Mouse (Mus musculus) adrenal gland, adult (tissue): ENCODE results near the gene Ndufb11.

Source experiments
- DNase-seq, 2 experiments: peaks; one replicate each; pipeline ENCODE4 v3.0.0; 2022 to 2023; ENCODE audit warnings: low spot score in 1 of 2; ENCODE audit not compliant: inconsistent age in 2 of 2

Gene Ndufb11

DNA sequence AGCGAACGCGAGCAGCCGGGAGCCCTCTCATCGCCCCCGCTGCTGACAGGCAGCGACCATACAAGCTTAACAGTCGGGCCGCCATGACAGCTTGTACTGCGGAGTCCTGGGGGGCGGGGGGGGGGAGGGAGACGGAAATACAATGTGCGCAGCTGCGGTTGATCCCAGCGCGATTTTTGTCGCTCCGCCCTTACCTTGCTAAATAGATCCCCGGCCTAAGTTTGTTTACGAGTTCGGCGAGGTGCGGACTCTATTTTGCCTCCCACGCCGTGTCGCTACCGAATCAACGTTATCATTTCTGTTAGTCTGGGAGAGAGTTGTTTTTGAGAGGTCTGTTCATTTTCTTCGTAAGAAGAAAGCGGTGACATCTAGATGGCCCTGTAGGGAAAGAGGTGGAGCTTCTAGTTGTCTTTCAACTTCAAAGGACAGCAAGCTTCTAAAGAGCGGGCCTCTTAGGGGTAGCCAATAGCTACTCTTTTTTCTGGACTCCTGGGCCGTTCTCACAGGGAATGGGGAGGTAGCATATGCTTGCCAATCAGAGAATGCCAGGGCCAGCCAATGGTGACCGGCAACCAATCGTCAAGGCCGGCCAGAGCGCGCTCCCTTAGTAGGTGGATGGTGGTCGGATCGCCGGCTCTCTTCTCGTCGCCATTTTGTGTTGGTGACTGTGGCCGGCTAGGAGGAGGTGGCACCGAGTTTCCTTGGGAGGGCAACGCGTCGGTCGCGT is at the start of gene Ndufb11, which contains the start of gene Rbm10:
Ndufb11 (minus strand) TSS at position 444 of the 727 bp plus-strand sequence.
Rbm10 (plus strand) TSS at position 328 of the 727 bp plus-strand sequence.
- peak; percentile 88 to 95 for DNase-seq

DNA sequence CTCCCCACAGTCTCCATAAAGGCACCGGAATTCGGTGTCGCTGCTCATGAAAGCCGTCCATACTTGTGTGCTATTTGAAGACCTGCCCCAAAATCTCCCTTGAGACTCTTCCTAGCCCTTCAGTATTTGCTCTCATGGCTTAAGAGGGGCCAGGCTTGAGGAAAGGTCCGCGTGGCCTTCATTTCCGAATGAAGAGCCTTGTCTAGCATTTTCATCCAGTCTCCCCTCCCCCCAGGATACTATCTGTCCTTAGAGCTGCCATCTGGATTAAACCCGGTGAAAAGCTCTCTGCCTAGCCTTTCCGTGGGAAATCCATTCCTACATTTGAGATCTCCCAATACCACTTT is 46.0 kb upstream of the Ndufb11 start:
- DNase-seq: peak; percentile 23 to 75

DNA sequence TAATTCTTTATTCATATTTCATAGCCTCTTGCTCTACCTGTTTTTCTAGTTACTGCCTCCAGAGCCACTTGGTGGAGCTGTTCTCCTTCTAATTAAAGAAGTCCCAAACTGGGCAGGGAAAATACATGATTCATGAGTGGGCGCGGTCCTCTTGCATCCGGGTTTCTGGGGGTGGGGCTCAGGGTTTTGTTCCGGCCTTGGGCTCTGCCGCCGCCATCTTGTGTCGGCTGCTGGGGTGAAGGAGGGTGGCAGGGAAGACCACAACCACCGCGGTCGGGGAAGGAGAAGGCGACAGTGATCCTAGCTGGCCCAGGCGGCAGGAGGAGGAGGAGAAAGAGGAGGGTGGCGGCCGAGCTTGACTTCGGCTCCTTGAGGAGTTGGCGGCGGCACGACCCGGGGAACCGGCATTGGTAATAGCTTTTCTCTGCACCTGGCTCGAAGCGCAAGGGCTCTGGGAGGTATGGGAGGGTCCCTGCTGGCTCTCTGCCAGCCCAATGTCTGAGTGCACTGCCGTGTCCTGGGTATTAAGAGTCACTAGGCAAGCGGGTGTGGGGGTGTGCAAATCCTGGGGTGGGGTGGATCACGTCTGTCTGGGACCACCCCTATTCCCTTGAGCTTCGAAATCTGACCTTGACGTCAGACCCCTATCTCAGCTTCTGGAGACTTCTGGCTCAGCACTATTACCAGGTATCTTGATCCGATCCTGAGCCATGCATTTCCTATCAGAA is 45.5 kb upstream of the Ndufb11 start:
- peak; percentile 86 to 96 for DNase-seq

DNA sequence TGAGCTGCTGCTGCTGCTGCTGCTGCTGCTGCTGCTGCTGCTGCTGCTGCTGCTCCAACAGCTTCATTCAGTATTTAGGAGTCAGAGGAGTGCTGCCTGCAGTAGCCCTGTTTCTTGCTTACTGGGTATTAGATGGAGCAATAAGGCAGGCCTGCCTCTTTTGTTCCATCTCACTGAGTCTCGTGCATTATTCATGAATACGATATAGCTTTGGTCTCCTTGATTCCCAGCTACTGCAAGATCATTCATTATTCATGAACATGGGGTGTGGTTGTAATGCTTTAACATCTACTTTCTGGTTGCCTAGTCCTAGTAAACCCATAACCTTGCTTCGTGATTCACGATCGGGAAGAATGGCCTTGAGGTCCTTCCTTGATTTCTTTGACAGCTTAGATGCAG is 44.9 kb upstream of the Ndufb11 start:
- no peak for DNase-seq

DNA sequence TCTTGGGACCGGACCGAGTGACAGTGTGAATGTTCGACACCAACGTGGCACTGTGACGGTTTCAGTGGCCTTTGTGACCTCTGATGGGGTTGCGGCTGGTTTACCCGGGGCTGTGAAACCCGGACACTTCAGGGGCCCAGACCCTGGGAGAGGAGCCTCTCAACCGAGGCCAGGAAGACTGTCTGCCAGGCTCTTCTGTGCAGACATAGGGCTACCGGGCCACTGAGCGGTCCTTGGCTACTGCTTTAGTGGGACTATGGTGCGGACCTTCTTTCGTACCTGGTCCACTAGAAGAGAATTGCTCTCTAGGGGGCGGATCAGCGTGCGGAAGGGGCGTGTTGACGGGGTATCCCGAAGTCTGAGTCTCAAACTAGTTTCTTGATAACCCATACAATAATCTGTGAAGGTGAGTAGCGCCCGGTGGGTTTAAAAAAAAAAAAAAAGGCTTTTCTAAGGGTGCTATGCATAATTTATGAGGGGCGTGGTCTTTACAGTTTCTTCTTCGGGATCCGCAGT is 41.5 kb upstream of the Ndufb11 start:
- peak in 1 of 2 experiments; percentile 29 for DNase-seq

DNA sequence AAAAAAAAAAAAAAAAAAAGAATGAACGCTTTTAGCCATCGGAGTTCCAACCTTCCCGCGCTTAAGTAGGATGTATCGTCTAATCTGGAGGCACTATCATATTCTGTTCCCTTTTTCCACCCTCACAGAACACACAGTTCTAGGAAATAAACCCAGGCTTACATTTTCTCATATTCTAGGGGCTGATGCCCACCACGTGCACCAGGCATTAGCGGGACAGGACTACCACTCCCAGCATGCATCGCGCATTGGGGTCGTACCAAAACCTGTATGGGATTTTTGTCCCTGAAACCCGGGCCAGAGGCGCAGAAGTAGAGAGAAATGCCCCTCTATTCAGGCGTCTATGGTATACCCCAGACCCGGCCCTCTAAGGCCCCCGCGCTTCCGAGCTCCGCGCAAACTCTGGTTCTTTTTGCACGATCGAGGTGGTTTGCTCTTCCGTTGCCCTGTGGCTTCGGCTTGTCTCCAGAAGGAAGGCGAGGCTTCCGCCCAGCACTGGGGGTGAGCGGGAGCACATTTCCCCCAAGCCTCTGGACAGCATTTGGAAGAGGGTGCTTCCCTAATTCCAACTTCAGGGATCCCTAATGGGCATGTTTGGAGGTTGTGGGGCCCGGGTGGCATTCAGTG is 40.7 kb upstream of the Ndufb11 start, which contains the start of gene Uba1:
Uba1 (plus strand) TSS at position 301 of the 627 bp plus-strand sequence.
- DNase-seq: peak; percentile 74 to 88

DNA sequence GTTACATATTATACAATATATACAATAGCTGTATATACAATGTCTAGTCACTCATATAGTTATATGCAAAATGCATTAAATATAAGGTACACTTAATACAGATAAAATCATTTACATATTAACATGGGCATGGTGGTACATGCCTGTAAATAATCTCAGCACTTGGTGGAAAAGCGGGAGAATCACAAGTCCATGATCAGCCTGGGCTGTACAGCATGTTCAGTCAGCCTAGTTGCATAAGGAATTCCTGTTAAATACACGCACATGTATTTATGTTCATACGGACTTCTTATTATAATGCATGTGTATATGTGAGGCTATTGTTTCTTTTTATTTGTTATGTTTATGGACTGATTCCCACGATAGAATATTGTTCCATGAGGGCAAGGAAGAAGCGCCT is 40.2 kb upstream of the Ndufb11 start:
- no peak for DNase-seq

DNA sequence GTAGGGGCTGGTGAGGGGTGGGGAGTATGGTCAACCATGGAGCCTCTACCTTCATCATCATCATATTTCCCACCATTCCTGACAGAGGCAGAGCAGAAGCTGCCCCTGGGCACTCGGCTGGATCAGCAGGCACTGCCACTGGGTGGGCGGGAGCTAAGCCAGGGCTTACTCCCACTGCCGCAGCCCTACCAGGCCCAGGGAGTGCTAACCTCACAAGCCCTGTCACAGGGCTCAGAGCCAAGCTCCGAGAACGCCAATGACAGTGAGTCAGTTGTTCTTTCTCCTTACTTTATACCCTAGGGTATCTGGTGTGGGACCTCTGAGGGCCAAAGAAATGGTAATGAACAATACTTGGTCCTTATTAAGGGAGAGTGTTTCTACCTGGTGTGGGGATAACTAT is 27.4 kb upstream of the Ndufb11 start:
- DNase-seq: peak in 1 of 2 experiments; percentile 21

DNA sequence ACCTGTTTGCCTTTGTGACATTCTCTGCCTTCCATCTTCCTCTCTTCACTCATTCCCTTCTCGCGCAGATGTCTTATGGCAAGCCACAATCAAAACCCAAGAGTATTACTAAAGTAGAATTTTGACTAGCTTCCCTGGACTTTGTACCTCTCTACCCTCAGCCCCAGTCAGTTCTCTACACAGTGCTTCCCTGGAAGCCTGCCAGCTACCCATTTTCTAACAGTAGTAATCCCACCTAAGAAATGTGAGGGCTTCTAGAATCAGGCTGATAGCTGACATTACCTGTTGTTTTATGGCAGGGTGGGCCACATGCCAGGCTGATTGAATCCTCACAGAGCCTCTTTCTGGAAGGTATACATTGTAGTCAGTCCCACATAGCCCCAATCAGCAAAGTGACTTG is 20.7 kb upstream of the Ndufb11 start:
- DNase-seq: no peak

DNA sequence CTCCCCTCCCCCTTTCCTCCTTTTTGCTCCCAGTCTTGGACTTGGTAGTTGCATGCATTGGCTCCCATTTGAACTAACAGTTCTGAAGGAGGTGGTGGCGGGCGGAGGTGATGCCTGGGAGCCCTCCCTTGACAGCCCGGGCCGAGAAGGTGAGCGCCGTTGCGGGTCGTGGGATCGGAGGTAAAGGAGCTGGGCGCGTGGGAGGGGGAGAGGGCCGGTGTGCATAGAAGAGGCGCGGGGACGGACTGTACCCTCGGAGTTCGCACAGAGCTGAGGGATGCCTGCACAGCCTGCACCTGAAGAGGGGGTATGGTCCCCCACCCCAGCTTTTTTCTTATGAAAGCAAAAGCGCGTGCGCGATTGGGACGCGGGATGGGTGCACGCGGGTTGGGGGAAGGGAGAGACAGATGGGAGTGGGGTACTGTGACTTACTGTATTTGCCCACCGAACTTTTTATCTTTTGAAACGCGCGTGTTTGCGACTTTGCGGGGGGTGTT is 532 bp upstream of the Ndufb11 start:
- no peak for DNase-seq

DNA sequence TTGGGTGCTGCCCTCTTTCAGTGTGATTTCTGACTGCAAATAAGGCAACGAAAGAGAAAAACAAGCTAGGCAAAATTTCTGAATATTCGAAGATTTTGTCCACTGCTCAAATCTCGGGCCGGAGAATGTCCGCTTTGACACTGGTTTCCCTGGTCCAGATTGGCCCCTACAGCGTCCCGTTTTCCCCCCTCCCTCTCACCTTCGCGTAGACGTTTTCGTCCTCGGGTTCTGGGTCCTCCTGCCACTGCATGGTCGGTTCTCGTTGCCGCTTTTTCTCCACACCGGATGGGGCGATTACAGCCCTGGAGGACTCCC is 601 bp downstream of the Ndufb11 start:
- DNase-seq: no peak

DNA sequence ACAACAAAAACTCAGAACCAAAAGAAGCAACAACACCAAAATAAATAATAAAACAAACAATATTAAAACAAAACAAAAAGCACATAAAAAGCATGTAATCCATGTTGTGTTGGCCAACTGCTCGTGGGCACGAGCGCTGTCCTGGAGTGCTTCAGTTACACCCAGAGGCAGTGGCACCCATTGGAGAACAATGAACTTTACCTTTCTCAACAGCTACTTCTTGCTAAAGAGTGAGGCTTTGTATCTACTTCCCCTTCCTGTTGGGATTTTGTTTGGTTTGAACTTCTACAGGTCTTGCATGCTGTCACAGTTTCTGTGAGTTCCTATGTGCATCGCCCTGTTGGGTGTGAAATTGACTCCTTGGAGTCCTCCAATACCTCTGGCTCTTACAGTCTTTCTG is 8.9 kb downstream of the Ndufb11 start:
- no peak for DNase-seq

DNA sequence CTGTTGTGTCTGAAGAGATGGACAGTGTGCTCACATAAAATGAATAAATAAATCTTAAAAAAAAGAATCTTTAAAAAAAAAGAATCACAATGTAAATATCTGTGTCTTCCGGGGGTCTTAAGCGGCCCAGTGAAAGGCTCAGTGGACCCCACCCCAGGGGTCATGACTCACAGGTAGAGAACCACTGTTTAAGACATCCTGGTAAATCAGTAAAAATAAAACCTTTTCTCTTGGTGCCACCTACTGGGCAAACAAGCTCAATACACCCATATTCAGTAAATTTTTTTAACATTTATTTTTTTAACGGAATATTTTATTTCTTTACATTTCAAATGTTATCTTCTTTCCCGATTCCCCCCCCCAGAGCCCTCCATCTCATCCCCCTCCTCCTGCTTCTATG is 29.5 kb downstream of the Ndufb11 start:
- DNase-seq: peak in 1 of 2 experiments; percentile 62

DNA sequence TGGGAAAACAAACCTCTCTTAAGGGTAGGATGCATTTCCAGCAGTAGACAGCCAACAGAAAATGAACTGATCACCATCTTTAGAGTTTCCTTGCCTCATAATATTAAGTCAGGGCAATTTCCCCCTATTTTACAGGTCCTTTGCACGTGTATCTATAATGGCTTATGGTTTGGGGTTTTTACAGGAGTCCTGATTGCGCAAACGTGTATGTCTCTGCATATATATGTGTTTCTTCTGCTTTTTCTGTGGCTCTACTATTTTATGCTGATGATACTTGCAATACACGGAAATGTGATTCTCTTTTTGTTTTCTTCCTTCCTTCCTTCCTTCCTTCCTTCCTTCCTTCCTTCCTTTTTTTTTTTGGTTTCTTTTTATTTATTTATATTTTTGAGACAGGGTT is 43.5 kb downstream of the Ndufb11 start:
- no peak for DNase-seq

DNA sequence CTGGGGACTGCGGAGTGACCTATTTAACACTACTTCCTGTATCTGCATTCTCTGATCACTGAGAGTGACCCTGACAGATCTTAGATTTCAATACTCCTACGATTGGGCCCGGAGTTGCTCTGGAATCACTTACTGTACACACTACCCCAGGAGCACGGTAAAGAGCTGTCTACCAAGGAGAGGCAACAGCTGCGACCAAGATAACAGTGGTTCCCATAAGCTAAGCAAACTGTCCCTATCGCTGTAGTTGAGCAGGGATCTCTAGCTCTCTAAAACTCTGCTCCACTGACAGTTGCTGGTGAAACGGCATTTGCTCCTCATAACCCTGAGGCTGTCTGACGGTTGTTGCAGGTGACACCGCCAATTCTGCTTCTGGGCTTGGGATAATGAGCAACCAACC is 44.7 kb downstream of the Ndufb11 start:
- no peak for DNase-seq

DNA sequence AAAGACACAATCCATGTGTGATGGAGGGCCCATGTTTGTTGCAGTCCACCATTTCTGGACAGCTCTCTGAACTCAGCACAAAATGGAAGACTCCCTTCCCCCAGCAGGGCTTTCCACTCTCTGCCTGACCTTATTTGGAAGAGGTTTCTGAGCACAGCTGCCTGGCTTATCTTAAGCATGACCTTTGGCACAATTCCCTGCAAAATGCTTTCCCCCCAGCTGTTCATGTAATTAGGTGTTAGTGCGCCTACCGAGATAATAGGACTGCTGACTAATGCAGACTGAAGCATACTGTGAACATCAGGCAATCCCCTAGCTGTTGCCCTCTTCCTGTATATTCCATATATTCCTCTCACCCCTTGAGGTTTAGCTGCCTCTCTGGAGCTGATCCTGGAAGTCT is 46.4 kb downstream of the Ndufb11 start:
- DNase-seq: peak; percentile 13 to 49
